Mouse (Mus musculus): ENCODE data around the gene Gps2. TPM values are rescaled to one million over a fixed set of nuclear protein-coding genes. Genes with fewer than 3 reads are reported as not detected.
"Not testable (repeated sequence)": the region's sequence is repeated elsewhere in the genome, so short reads cannot be mapped to it uniquely, and the experiment has no call there.

Gene Gps2
- polyA plus RNA-seq, 1 experiment from 2014 or later = 107 TPM

GRCm38 (mm10) chr11:69930176-69930575, 16.5 kb downstream of the Gps2 start:
- peaks cover 13% of the 10 kb centered on the region for H3K27me3 ChIP-seq
- not testable (repeated sequence) for H3K4me2 ChIP-seq; DNase-seq; ATAC-seq (ENCODE audit: low read depth); H3K9ac ChIP-seq; H3K4me3 ChIP-seq (replicated peaks); H3K27ac ChIP-seq; H3K36me3 ChIP-seq; H3K9me3 ChIP-seq (replicated peaks)
- peaks cover 13% of the 10 kb centered on the region for H3K4me1 ChIP-seq (replicated peaks)
- 75% methylated on average over 8 of the region's 8 CpGs for WGBS (ENCODE audit: insufficient replicate concordance)

- no peaks in the 10 kb centered on the region for H3K36me3 ChIP-seq
- WGBS (ENCODE audit: insufficient replicate concordance) = 36% methylated on average over 3 of the region's 3 CpGs
- H3K4me3 ChIP-seq (replicated peaks) = no peak overlapping the region
- H3K27me3 ChIP-seq = peaks cover 22% of the 10 kb centered on the region
- H3K4me1 ChIP-seq (replicated peaks) = peaks cover 22% of the 10 kb centered on the region
- H3K4me2 ChIP-seq = 0 out of 2 replicates have a peak overlapping the region, but pooled peaks have one; percentile 21
- peak overlapping the region; percentile 15; the same call in 1 of the 2 replicates for H3K27ac ChIP-seq
- ATAC-seq (ENCODE audit: low read depth) (no peak), DNase-seq (no peak)
- no peaks in the 10 kb centered on the region for H3K9me3 ChIP-seq (replicated peaks)
- H3K9ac ChIP-seq = no peak overlapping the region
Measured at GRCm38 (mm10) chr11:69930967-69931537, 17.4 kb downstream of the Gps2 start.

GRCm38 (mm10) chr11:69931769-69932168, 18.1 kb downstream of the Gps2 start:
- H3K4me2 ChIP-seq = no peak overlapping the region
- peak overlapping the region; percentile 41 for H3K27ac ChIP-seq
- H3K4me3 ChIP-seq (replicated peaks) = no peak overlapping the region
- H3K36me3 ChIP-seq = no peaks in the 10 kb centered on the region
- H3K4me1 ChIP-seq (replicated peaks) = peaks cover 29% of the 10 kb centered on the region
- WGBS (ENCODE audit: insufficient replicate concordance) = 48% methylated on average over 8 of the region's 8 CpGs
- H3K27me3 ChIP-seq = peaks cover 29% of the 10 kb centered on the region
- ATAC-seq (ENCODE audit: low read depth) (no peak), DNase-seq (no peak)
- H3K9ac ChIP-seq = no peak overlapping the region
- no peaks in the 10 kb centered on the region for H3K9me3 ChIP-seq (replicated peaks)

- Histone ChIP-seq H3K27me3 (peaks cover 34% of the 10 kb centered on the region), H3K27ac (no peak overlapping the region), H3K9me3 (replicated peaks) (no peaks in the 10 kb centered on the region), H3K4me1 (replicated peaks) (peaks cover 34% of the 10 kb centered on the region), H3K4me3 (replicated peaks) (no peak overlapping the region), H3K36me3 (no peaks in the 10 kb centered on the region), H3K9ac (no peak overlapping the region), H3K4me2 (no peak overlapping the region)
- DNase-seq (no peak), ATAC-seq (ENCODE audit: low read depth) (no peak)
- WGBS (ENCODE audit: insufficient replicate concordance) = 48% methylated on average over 3 of the region's 3 CpGs
Measured at GRCm38 (mm10) chr11:69932254-69932653, 18.6 kb downstream of the Gps2 start.

- no peak for DNase-seq
- H3K4me2 ChIP-seq = no peak overlapping the region
- H3K4me1 ChIP-seq (replicated peaks) = peaks cover 35% of the 10 kb centered on the region
- peaks cover 42% of the 10 kb centered on the region for H3K27me3 ChIP-seq
- H3K9ac ChIP-seq = no peak overlapping the region
- H3K36me3 ChIP-seq = no peaks in the 10 kb centered on the region
- H3K9me3 ChIP-seq (replicated peaks) = no peaks in the 10 kb centered on the region
- no peak overlapping the region for H3K27ac ChIP-seq
- ATAC-seq (ENCODE audit: low read depth) = no peak
- WGBS (ENCODE audit: insufficient replicate concordance) = 56% methylated on average over 4 of the region's 4 CpGs
- H3K4me3 ChIP-seq (replicated peaks) = no peak overlapping the region
Measured at GRCm38 (mm10) chr11:69933066-69933465, 19.4 kb downstream of the Gps2 start.

- 2% methylated on average over 18 of the region's 18 CpGs for whole genome bisulfite sequencing (ENCODE audit: insufficient replicate concordance)
- H3K4me1 ChIP-seq (replicated peaks) = peaks cover 37% of the 10 kb centered on the region
- no peak overlapping the region for H3K27ac ChIP-seq
- peak overlapping the region; percentile 62 for H3K4me3 ChIP-seq (replicated peaks)
- H3K27me3 ChIP-seq = peaks cover 53% of the 10 kb centered on the region
- H3K36me3 ChIP-seq = no peaks in the 10 kb centered on the region
- H3K4me2 ChIP-seq = peak overlapping the region; percentile 88
- H3K9me3 ChIP-seq (replicated peaks) = no peaks in the 10 kb centered on the region
- peak; percentile 53 for ATAC-seq (ENCODE audit: low read depth)
- peak; percentile 86 for DNase-seq
- H3K9ac ChIP-seq = peak overlapping the region; percentile 49; the same call in 1 of the 2 replicates
Measured at GRCm38 (mm10) chr11:69934169-69934568, 20.5 kb downstream of the Gps2 start.

GRCm38 (mm10) chr11:69934681-69935080, 21.0 kb downstream of the Gps2 start:
- 19% methylated on average over 6 of the region's 6 CpGs for WGBS (ENCODE audit: insufficient replicate concordance)
- peak overlapping the region; percentile 88 for H3K4me2 ChIP-seq
- DNase-seq = no peak

GRCm38 (mm10) chr11:69935137-69935879, 21.6 kb downstream of the Gps2 start, which contains the start of gene Ybx2:
TSS of gene Ybx2 (plus strand) at chr11:69935796.
- DNase-seq (peak; percentile 82), ATAC-seq (ENCODE audit: low read depth) (peak; percentile 79)
- no peaks in the 10 kb centered on the region for H3K36me3 ChIP-seq
- peaks cover 64% of the 10 kb centered on the region for H3K27me3 ChIP-seq
- H3K9ac ChIP-seq = peak within 1 kb of the TSS; percentile 66
- peak within 1 kb of the TSS; percentile 88 for H3K4me2 ChIP-seq
- H3K4me1 ChIP-seq (replicated peaks) = peaks cover 35% of the 10 kb centered on the region
- H3K9me3 ChIP-seq (replicated peaks) = no peaks in the 10 kb centered on the region
- H3K4me3 ChIP-seq (replicated peaks) = peak within 1 kb of the TSS; percentile 62
- no peak within 1 kb of the TSS for H3K27ac ChIP-seq
- 2% methylated on average over 56 of the region's 62 CpGs for WGBS (ENCODE audit: insufficient replicate concordance)

More at GRCm38 (mm10) chr11:69934681-69935080, 21.0 kb downstream of the Gps2 start:
- Histone ChIP-seq H3K9ac (peak overlapping the region; percentile 66), H3K4me3 (replicated peaks) (peak overlapping the region; percentile 62), H3K9me3 (replicated peaks) (no peaks in the 10 kb centered on the region), H3K36me3 (no peaks in the 10 kb centered on the region), H3K27ac (no peak overlapping the region), H3K27me3 (peaks cover 58% of the 10 kb centered on the region), H3K4me1 (replicated peaks) (peaks cover 37% of the 10 kb centered on the region)
- ATAC-seq (ENCODE audit: low read depth) = no peak

GRCm38 (mm10) chr11:69936156-69936555, 22.5 kb downstream of the Gps2 start:
- ATAC-seq (ENCODE audit: low read depth) = no peak
- 5% methylated on average over 30 of the region's 30 CpGs for WGBS (ENCODE audit: insufficient replicate concordance)

GRCm38 (mm10) chr11:69936714-69937347, 23.1 kb downstream of the Gps2 start:
- H3K4me1 ChIP-seq (replicated peaks) = peaks cover 35% of the 10 kb centered on the region
- peak overlapping the region; percentile 88; the same call in 1 of the 2 replicates for H3K4me2 ChIP-seq
- DNase-seq (no peak), ATAC-seq (ENCODE audit: low read depth) (no peak)
- no peak overlapping the region for H3K27ac ChIP-seq
- no peak overlapping the region for H3K9ac ChIP-seq
- peaks cover under 1% of the 10 kb centered on the region; the same call in 1 of the 2 replicates for H3K36me3 ChIP-seq
- no peaks in the 10 kb centered on the region for H3K9me3 ChIP-seq (replicated peaks)
- 45% methylated on average over 9 of the region's 9 CpGs for WGBS (ENCODE audit: insufficient replicate concordance)
- H3K27me3 ChIP-seq = peaks cover 75% of the 10 kb centered on the region
- no peak overlapping the region for H3K4me3 ChIP-seq (replicated peaks)

More at GRCm38 (mm10) chr11:69936156-69936555, 22.5 kb downstream of the Gps2 start:
- Histone ChIP-seq H3K9me3 (replicated peaks) (no peaks in the 10 kb centered on the region), H3K4me3 (replicated peaks) (peak overlapping the region; percentile 62), H3K27me3 (peaks cover 70% of the 10 kb centered on the region), H3K9ac (peak overlapping the region; percentile 66), H3K27ac (no peak overlapping the region), H3K36me3 (no peaks in the 10 kb centered on the region), H3K4me1 (replicated peaks) (peaks cover 35% of the 10 kb centered on the region), H3K4me2 (peak overlapping the region; percentile 88)
- DNase-seq = no peak

- peaks cover 80% of the 10 kb centered on the region for H3K27me3 ChIP-seq
- H3K36me3 ChIP-seq = peaks cover 6% of the 10 kb centered on the region
- no peak overlapping the region for H3K4me2 ChIP-seq
- H3K4me3 ChIP-seq (replicated peaks) = no peak overlapping the region
- ATAC-seq (ENCODE audit: low read depth) (no peak), DNase-seq (no peak)
- 47% methylated on average over 3 of the region's 4 CpGs for WGBS (ENCODE audit: insufficient replicate concordance)
- H3K27ac ChIP-seq = no peak overlapping the region
- H3K9me3 ChIP-seq (replicated peaks) = no peaks in the 10 kb centered on the region
- no peak overlapping the region for H3K9ac ChIP-seq
- H3K4me1 ChIP-seq (replicated peaks) = peaks cover 35% of the 10 kb centered on the region
Measured at GRCm38 (mm10) chr11:69937385-69937784, 23.7 kb downstream of the Gps2 start.
